Mouse (Mus musculus) frontal cortex, adult (tissue): ENCODE measurements around the gene Sbpl.
"Not testable (repeated sequence)": the region's sequence is repeated elsewhere in the genome, so short reads cannot be mapped to it uniquely, and the experiment has no call there.

Source experiments
- ATAC-seq: cut with Nextera tagmentation; 2 replicates; pipeline ENCODE4 v1.9.2; 2017; ENCODE audit warnings: mild to moderate bottlenecking, moderate library complexity, mixed read lengths; ENCODE audit not compliant: low TSS enrichment

Sbpl gene

GRCm38 (mm10) chr17:23961573-23962122 is 6.6 kb upstream of the Sbpl start:
- ATAC-seq = no peak

GRCm38 (mm10) chr17:23960084-23960738 is 5.1 kb upstream of the Sbpl start:
- peak; percentile 86 for ATAC-seq

GRCm38 (mm10) chr17:23950828-23951227 is 4.2 kb downstream of the Sbpl start:
- ATAC-seq = not testable (repeated sequence)

- no peak for ATAC-seq
Measured at GRCm38 (mm10) chr17:23949068-23949467, 6.0 kb downstream of the Sbpl start.

GRCm38 (mm10) chr17:23947486-23947885 is 7.6 kb downstream of the Sbpl start:
- ATAC-seq = peak; percentile 64; the same call in 1 of the 2 replicates

- ATAC-seq = no peak
Measured at GRCm38 (mm10) chr17:23941372-23941771, 13.7 kb downstream of the Sbpl start, which contains the start of gene Sbp. Sbp (plus strand) TSS chr17:23941672.

GRCm38 (mm10) chr17:23931157-23931556 is 23.9 kb downstream of the Sbpl start:
- ATAC-seq = no peak

GRCm38 (mm10) chr17:23925090-23925493 is 30.0 kb downstream of the Sbpl start:
- ATAC-seq = peak; percentile 72

GRCm38 (mm10) chr17:23924531-23925007 is 30.5 kb downstream of the Sbpl start:
- peak; percentile 98 for ATAC-seq

GRCm38 (mm10) chr17:23917158-23917557 is 37.9 kb downstream of the Sbpl start, which contains the start of gene Dcpp3:
Dcpp3 (plus strand) TSS chr17:23917458.
- not testable (repeated sequence) for ATAC-seq
